Mouse (Mus musculus): ENCODE results near the gene Snrnp25. TPM values are rescaled to one million over a fixed set of nuclear protein-coding genes. Genes with fewer than 3 reads are reported as not detected.
A peak's percentile ranks its signal among the peaks of the same experiment; 100 is the strongest.

Snrnp25 gene
- polyA plus RNA-seq, 1 experiment from 2014 or later: 46.8 TPM

DNA sequence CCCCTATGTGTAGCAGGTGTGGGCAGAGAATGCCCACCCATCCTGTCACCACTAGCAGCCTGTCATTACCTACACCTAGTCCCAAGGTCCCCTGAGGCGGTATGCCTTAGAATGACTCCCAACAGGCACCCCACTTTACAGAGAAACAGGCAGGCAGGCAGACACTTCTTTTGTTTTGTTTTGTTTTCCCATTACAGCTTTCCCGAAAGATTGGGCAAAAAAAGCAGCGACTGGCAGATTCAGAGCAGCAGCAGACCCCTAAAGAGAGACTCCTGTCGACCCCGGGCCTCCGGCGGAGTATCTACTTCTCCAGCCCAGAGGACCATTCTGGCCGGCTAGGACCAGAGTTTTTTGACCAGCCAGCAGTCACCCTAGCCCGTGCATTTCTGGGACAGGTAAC lies 22.3 kb downstream of the Snrnp25 start:
- H3K36me3 ChIP-seq: peaks cover 35% of the 10 kb centered on the region
- ATAC-seq (ENCODE audit: low read depth): no peak
- H3K9me3 ChIP-seq: no peaks in the 10 kb centered on the region
- peak overlapping the region; percentile 86 for H3K9ac ChIP-seq
- H3K4me3 ChIP-seq: 0 out of 2 replicates have a peak overlapping the region, but pooled peaks have one; percentile 69
- H3K4me2 ChIP-seq: peak overlapping the region; percentile 73
- 88% methylated on average over 9 of the region's 9 CpGs for WGBS
- H3K27ac ChIP-seq (replicated peaks): no peak overlapping the region
- peaks cover 49% of the 10 kb centered on the region for H3K4me1 ChIP-seq (replicated peaks)
- peaks cover 20% of the 10 kb centered on the region for H3K27me3 ChIP-seq

DNA sequence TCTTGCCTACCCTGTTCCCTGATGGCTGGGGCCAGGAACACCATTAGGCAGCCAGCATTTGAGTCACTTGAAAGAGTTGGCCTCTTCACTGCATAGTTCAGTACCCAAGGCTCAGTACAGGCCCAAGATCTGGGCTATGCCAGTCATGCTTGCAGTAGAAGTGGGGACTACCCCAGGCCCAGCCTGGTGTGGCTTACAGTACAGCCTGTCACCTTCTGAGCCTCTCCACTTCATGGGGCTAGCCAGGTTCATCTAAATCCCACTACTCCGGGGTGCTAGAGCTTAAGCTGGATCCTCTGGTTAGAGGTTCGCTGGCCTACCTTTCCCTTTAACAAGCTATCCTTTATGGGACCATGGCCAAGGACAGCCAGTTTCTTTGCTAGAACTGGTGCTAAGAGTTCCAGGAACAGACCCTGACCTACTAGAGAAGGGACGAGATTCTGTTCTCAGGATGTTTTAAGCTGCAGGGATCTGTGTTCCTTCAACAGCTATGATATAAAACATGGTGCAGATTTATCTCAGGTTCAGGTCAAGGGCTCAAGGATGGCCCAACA lies 23.2 kb downstream of the Snrnp25 start:
- H3K4me2 ChIP-seq: no peak overlapping the region
- H3K9ac ChIP-seq: peak overlapping the region; percentile 41; the same call in 1 of the 2 replicates
- peaks cover 12% of the 10 kb centered on the region for H3K27me3 ChIP-seq
- H3K9me3 ChIP-seq: no peaks in the 10 kb centered on the region
- peaks cover 44% of the 10 kb centered on the region for H3K4me1 ChIP-seq (replicated peaks)
- H3K4me3 ChIP-seq: no peak overlapping the region
- H3K27ac ChIP-seq (replicated peaks): no peak overlapping the region
- H3K36me3 ChIP-seq: peaks cover 43% of the 10 kb centered on the region
- ATAC-seq (ENCODE audit: low read depth): no peak
- 96% methylated on average over 3 of the region's 3 CpGs for WGBS

DNA sequence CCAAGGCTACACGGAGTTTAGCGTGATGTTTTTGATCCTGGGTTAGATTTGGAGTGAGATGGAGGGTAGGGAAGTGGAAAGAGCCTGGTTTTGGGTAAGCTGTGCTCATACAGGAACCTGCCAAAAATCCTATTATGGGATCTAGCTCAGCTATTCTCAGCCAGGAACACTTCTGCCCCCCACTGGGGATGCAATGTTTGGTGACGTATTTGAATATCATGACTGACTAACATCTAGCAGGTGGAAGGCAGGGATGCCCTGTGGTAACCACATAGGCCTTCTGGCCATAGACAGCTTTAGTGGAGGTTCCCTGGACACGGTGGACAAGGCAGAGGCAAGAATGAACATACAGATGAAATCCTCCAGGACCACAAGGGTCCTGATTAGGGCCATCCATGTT lies 25.0 kb downstream of the Snrnp25 start:
- H3K9me3 ChIP-seq: no peaks in the 10 kb centered on the region
- peaks cover 38% of the 10 kb centered on the region for H3K4me1 ChIP-seq (replicated peaks)
- WGBS: 87% methylated on average over 4 of the region's 4 CpGs
- peaks cover 53% of the 10 kb centered on the region for H3K36me3 ChIP-seq
- H3K4me2 ChIP-seq: no peak overlapping the region
- no peaks in the 10 kb centered on the region for H3K27me3 ChIP-seq
- no peak for ATAC-seq (ENCODE audit: low read depth)
- H3K9ac ChIP-seq: no peak overlapping the region
- no peak overlapping the region for H3K27ac ChIP-seq (replicated peaks)
- H3K4me3 ChIP-seq: no peak overlapping the region

DNA sequence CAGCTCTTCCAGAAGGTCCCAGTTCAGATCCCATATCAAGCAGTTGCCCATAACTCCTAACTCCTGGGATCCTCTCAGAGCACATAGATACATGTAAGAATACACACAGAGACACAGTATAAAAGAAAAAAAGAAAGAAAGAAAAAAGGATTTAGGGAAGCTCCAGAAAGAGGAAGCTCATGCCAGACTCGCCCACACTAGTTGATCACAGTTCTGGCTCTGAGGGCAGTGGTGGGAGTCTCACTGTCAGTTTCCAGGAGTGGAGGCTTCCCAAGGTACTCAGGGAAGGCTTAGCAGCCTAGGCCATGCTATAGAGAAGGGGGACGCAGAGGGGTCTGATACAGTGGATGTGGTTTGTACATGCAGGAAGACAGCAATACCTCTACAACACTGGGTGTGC lies 25.9 kb downstream of the Snrnp25 start:
- no peak overlapping the region for H3K9ac ChIP-seq
- 93% methylated on average over 2 of the region's 2 CpGs for WGBS
- no peaks in the 10 kb centered on the region for H3K9me3 ChIP-seq
- ATAC-seq (ENCODE audit: low read depth): no peak
- peaks cover 53% of the 10 kb centered on the region for H3K36me3 ChIP-seq
- H3K4me3 ChIP-seq: no peak overlapping the region
- H3K4me2 ChIP-seq: no peak overlapping the region
- peaks cover 38% of the 10 kb centered on the region for H3K4me1 ChIP-seq (replicated peaks)
- no peaks in the 10 kb centered on the region for H3K27me3 ChIP-seq
- no peak overlapping the region for H3K27ac ChIP-seq (replicated peaks)

DNA sequence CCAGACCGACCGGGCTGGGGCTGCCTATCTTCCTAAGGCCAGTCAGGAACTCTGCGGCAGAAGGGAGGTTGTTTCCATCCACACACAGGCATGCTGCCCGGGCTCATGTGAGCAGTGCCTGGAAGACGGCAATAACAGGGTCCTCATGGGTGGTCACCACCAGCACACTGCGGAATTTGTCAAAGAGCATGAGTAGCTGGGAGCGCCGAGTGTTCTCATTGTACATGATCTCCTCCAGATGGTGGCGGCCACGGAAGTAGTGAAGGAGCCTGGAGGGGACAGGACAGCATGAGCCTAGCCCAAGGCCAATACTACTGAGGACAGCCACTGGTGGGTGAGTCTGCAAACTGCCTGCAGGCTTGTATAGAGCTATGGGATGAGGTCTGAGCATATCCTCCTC lies 27.6 kb downstream of the Snrnp25 start:
- peaks cover 53% of the 10 kb centered on the region for H3K36me3 ChIP-seq
- 76% methylated on average over 10 of the region's 10 CpGs for WGBS
- H3K4me2 ChIP-seq: no peak overlapping the region
- H3K9me3 ChIP-seq: no peaks in the 10 kb centered on the region
- no peak overlapping the region for H3K9ac ChIP-seq
- no peak for ATAC-seq (ENCODE audit: low read depth)
- peaks cover 40% of the 10 kb centered on the region for H3K4me1 ChIP-seq (replicated peaks)
- no peak overlapping the region for H3K27ac ChIP-seq (replicated peaks)
- H3K4me3 ChIP-seq: no peak overlapping the region
- no peaks in the 10 kb centered on the region for H3K27me3 ChIP-seq

DNA sequence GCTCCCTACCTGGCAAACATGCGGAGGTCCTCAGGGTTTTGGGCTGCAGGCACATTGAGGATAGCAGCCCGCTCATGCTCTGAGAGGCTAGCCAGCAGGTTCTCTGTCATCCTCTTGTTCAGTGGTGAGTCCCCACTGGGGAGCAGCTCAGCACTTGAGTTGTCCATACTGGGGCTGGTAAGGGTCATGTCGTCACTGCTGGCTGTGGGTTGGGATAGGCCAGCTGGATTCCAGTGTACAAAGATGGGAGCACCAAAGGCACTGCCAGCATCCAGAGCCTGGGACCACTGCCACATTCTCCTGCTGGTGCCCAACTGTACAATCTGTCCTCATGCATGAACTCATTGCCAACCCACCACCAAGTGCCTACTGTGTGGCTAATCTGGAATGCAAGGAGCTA lies 28.7 kb downstream of the Snrnp25 start:
- H3K4me1 ChIP-seq (replicated peaks): peaks cover 35% of the 10 kb centered on the region
- no peak overlapping the region for H3K4me3 ChIP-seq
- no peak for ATAC-seq (ENCODE audit: low read depth)
- no peak overlapping the region for H3K27ac ChIP-seq (replicated peaks)
- peaks cover 52% of the 10 kb centered on the region for H3K36me3 ChIP-seq
- H3K27me3 ChIP-seq: no peaks in the 10 kb centered on the region
- no peak overlapping the region for H3K9ac ChIP-seq
- no peak overlapping the region for H3K4me2 ChIP-seq
- no peaks in the 10 kb centered on the region for H3K9me3 ChIP-seq
- WGBS: 97% methylated on average over 3 of the region's 3 CpGs

DNA sequence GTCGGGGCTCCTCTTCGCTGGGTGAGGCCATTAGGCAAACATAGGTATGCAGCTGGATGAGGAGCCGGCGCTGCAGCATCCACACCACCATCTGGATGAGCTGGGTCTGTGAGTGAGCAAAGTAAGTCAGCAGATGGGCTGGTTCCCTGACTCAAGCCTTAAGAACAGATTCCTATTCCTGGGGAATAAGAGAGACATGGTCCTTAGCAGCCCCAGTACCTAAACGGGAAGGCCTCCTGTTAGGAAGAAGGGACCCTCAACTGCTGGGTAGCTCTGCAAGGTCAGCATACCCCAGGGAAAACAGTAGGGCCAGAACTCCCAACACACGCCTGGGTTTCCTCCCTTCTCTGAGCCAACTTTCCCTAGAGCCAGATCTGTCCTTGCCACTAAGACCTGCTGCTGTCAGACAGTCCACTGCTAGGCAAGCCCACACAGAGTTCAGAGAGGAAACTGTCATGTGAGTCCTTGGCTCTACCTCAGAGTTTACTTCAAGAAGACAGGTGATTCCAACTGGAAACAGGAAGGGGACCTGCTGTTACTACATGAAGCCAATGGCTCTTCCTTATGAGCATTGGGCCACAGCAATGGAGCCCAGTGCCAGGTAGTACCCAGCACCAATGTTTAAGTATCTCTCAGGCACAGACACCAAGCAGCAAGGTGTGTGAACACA lies 29.7 kb downstream of the Snrnp25 start:
- no peak overlapping the region for H3K4me3 ChIP-seq
- no peak for ATAC-seq (ENCODE audit: low read depth)
- peaks cover 35% of the 10 kb centered on the region for H3K4me1 ChIP-seq (replicated peaks)

DNA sequence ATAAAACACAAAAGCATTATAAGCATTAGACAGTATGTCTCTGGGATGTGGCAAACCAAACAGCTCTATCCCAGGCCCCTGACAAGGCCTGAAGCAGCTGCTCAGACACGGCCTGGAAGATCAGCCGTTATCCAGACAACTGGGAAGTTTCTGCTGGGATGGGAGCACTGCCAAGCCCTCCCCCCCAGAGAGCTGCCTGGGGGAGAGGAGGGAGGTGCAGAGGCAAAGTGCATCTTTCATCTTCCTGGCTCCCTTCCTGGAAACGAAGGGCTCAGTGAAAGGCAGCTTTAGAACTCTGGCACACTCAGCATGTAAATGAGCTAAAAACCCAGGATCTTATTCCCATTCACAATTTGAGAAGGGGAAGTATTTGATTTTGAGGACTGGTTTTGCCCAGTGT lies 30.4 kb downstream of the Snrnp25 start:
- peak; percentile 44; the same call in 1 of the 2 replicates for ATAC-seq (ENCODE audit: low read depth)
- H3K27me3 ChIP-seq: no peaks in the 10 kb centered on the region
- H3K4me3 ChIP-seq: no peak overlapping the region
- peak overlapping the region; percentile 68 for H3K27ac ChIP-seq (replicated peaks)
- H3K9me3 ChIP-seq: no peaks in the 10 kb centered on the region
- H3K4me2 ChIP-seq: no peak overlapping the region
- peaks cover 58% of the 10 kb centered on the region for H3K36me3 ChIP-seq
- 24% methylated on average over 3 of the region's 3 CpGs for WGBS
- peaks cover 35% of the 10 kb centered on the region for H3K4me1 ChIP-seq (replicated peaks)
- H3K9ac ChIP-seq: no peak overlapping the region; the same call in 1 of the 2 replicates

More for the DNA sequence above, 29.7 kb downstream of the Snrnp25 start:
- Histone ChIP-seq H3K27me3 (no peaks in the 10 kb centered on the region), H3K36me3 (peaks cover 55% of the 10 kb centered on the region), H3K9ac (peak overlapping the region; percentile 32; the same call in 1 of the 2 replicates), H3K4me2 (no peak overlapping the region), H3K9me3 (no peaks in the 10 kb centered on the region), H3K27ac (replicated peaks) (peak overlapping the region; percentile 68)
- 90% methylated on average over 6 of the region's 6 CpGs for WGBS

DNA sequence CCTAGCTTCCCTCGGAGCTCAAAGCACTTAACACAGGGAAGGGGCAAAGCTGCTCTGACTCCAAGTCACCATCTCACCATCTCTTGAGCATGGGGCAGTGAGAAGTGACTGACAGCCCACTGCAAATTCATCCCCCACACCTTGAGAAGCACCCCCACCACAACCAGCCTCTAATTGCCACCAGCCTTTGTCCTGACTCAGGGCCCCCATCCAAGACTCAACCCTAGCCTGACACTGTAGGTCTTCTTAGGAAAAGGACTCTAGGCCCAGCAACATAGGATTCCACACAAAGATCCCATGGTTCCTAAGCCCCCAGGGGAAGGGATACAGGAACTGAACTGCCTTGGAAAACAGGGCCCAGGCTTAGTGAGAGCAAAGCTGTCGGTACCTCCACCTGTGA lies 30.9 kb downstream of the Snrnp25 start:
- no peak overlapping the region for H3K4me2 ChIP-seq
- H3K27ac ChIP-seq (replicated peaks): peak overlapping the region; percentile 68
- H3K36me3 ChIP-seq: peaks cover 58% of the 10 kb centered on the region
- H3K9me3 ChIP-seq: no peaks in the 10 kb centered on the region
- no peaks in the 10 kb centered on the region for H3K27me3 ChIP-seq
- peaks cover 35% of the 10 kb centered on the region for H3K4me1 ChIP-seq (replicated peaks)
- H3K4me3 ChIP-seq: no peak overlapping the region
- peak overlapping the region; percentile 34; the same call in 1 of the 2 replicates for H3K9ac ChIP-seq
- ATAC-seq (ENCODE audit: low read depth): peak; percentile 8; the same call in 1 of the 2 replicates
- WGBS: 77% methylated on average over 2 of the region's 2 CpGs

DNA sequence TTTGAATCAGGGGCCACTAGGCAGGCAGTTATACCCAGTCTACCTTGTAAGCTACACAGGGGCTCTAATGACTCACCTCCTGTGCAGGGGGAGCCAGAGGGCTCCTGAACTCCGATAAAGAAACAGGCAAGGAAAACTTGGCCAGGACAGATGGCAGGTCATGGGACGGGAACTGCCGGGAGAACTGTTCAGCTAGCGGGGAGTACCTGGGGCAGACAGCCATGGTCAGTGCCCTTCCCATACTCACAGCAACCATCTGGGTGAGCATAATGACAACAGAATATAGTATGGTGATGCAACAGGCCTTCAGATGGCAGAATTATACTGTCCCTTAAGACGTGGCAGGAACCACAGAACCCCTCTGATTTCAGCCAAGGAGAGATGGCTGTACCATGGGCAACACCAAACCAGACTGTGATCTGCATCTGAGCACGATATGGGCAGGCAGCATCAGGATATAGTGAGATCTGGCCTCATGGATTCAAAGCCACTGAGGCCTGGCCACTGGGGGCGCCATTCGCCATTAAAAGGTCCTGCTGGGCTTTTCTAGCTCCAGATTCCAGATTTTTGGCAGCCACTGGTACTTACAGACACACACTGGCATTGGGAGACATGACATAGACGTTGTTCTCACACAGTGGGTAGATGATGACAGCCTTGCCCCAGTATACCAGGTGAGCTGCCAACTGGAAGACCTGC lies 31.6 kb downstream of the Snrnp25 start:
- no peak overlapping the region for H3K4me2 ChIP-seq
- H3K9ac ChIP-seq: 0 out of 2 replicates have a peak overlapping the region, but pooled peaks have one; percentile 34
- peaks cover 35% of the 10 kb centered on the region for H3K4me1 ChIP-seq (replicated peaks)
- no peak overlapping the region for H3K4me3 ChIP-seq
- ATAC-seq (ENCODE audit: low read depth): no peak
- no peaks in the 10 kb centered on the region for H3K27me3 ChIP-seq
- WGBS: 57% methylated on average over 9 of the region's 9 CpGs
- no peaks in the 10 kb centered on the region for H3K9me3 ChIP-seq
- H3K36me3 ChIP-seq: peaks cover 58% of the 10 kb centered on the region
- peak overlapping the region; percentile 68 for H3K27ac ChIP-seq (replicated peaks)

DNA sequence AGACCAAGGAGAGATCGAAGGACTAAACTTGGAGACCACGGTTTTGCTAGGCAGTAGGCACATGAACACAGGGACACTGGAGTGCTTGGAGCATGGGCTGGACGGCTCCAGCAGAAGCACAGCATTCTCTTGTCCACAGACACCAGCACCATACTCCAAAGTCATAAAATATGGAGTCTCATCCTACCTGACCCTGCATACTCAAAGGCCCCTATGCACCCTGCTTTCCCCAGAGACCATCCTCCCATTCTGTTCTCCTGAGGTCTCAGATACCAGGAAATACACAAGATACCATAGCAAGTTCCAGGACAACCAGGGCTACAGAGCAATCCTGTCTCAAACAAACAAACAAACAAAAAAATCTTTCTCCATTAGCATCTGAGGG lies 32.2 kb downstream of the Snrnp25 start:
- H3K4me3 ChIP-seq: no peak overlapping the region
- H3K4me1 ChIP-seq (replicated peaks): peaks cover 35% of the 10 kb centered on the region
- 92% methylated on average over 3 of the region's 3 CpGs for WGBS
- H3K4me2 ChIP-seq: no peak overlapping the region
- H3K27ac ChIP-seq (replicated peaks): peak overlapping the region; percentile 68; the same call in 1 of the 2 replicates
- no peak overlapping the region for H3K9ac ChIP-seq
- H3K27me3 ChIP-seq: no peaks in the 10 kb centered on the region
- ATAC-seq (ENCODE audit: low read depth): no peak
- H3K36me3 ChIP-seq: peaks cover 56% of the 10 kb centered on the region
- H3K9me3 ChIP-seq: no peaks in the 10 kb centered on the region
